28 mouse cellular contexts compared by ENCODE assay signal in the genomic region with DNA sequence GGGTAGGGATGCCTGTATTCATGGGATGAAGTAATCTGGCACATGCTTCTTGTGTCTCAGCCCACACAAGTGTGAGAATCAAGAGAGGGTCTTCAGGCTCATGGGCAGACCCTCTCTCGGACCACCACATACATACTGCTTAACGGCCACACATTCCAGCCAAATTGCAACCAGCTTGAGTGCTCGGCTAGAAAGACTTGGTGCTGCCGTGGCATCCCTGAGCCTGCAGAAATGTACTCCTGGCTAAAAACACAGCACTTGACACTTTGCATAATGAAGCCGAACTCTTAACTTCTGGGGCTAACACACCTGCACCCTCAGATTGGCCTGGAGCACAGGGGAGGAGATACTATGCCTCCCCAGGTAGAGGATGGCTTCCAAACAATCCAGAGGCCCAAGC.
"Had no signal": no experiment of that assay in that cellular context is flagged by ENCODE, and none has a peak within 500 bp of the region (broad histone marks: within the 10 kb centered on the region; RNA-seq: fewer than 3 reads in every experiment).

No protein-coding gene starts in this region.

- H3K9me3 ChIP-seq: embryonic facial prominence, embryonic 12.5 days; embryonic facial prominence, embryonic 13.5 days; embryonic facial prominence, embryonic 15.5 days; forebrain, embryonic 10.5 days; forebrain, embryonic 12.5 days; forebrain, embryonic 13.5 days; forebrain, embryonic 15.5 days; heart, embryonic 10.5 days; heart, embryonic 13.5 days had no signal

- DNase-seq: cerebellum, adult 9-10 months; cerebellum, adult 9-11 months; cerebellum, postnatal 10 days; cerebellum, postnatal 14 days; cerebellum, postnatal 25 days; cerebellum, postnatal 36 days; embryo, embryonic 11 days; gastrocnemius, adult 2 months; gastrocnemius, postnatal 10 days; gastrocnemius, postnatal 14 days; gastrocnemius, postnatal 25 days; gastrocnemius, postnatal 36 days; heart, adult 18-20 months; heart, adult 2 months had no signal

- H3K36me3 ChIP-seq: embryonic facial prominence, embryonic 12.5 days; embryonic facial prominence, embryonic 13.5 days; embryonic facial prominence, embryonic 15.5 days; forebrain, embryonic 10.5 days; forebrain, embryonic 12.5 days; forebrain, embryonic 15.5 days; heart, embryonic 10.5 days; heart, embryonic 12.5 days; heart, embryonic 13.5 days had no signal

- H3K27me3 ChIP-seq: embryonic facial prominence, embryonic 12.5 days; embryonic facial prominence, embryonic 15.5 days; forebrain, embryonic 13.5 days; forebrain, embryonic 15.5 days had no signal

- H3K4me3 ChIP-seq: embryonic facial prominence, embryonic 12.5 days; embryonic facial prominence, embryonic 13.5 days; embryonic facial prominence, embryonic 15.5 days; erythroblast, embryonic 14.5 days; forebrain, embryonic 10.5 days; forebrain, embryonic 12.5 days; forebrain, embryonic 13.5 days; forebrain, embryonic 15.5 days; gastrocnemius, adult 2 months; heart, adult 2 months; heart, embryonic 10.5 days; heart, embryonic 12.5 days; heart, embryonic 13.5 days had no signal

- H3K9ac ChIP-seq: embryonic facial prominence, embryonic 12.5 days; embryonic facial prominence, embryonic 13.5 days; embryonic facial prominence, embryonic 15.5 days; forebrain, embryonic 12.5 days; forebrain, embryonic 13.5 days; forebrain, embryonic 15.5 days; heart, embryonic 12.5 days; heart, embryonic 13.5 days had no signal

- H3K27ac ChIP-seq: embryonic facial prominence, embryonic 12.5 days; embryonic facial prominence, embryonic 13.5 days; embryonic facial prominence, embryonic 15.5 days; forebrain, embryonic 10.5 days; forebrain, embryonic 12.5 days; forebrain, embryonic 13.5 days; forebrain, embryonic 15.5 days; gastrocnemius, adult 2 months; heart, adult 2 months; heart, embryonic 10.5 days; heart, embryonic 13.5 days had no signal

- ATAC-seq: forebrain, embryonic 13.5 days; forebrain, embryonic 14.5 days; forebrain, embryonic 15.5 days; forebrain, embryonic 16.5 days had no signal

- H3K4me1 ChIP-seq: embryonic facial prominence, embryonic 15.5 days; heart, embryonic 12.5 days had no signal

- H3K4me2 ChIP-seq: embryonic facial prominence, embryonic 12.5 days; embryonic facial prominence, embryonic 13.5 days; embryonic facial prominence, embryonic 15.5 days; forebrain, embryonic 12.5 days; forebrain, embryonic 13.5 days; forebrain, embryonic 15.5 days; heart, embryonic 11.5 days; heart, embryonic 12.5 days; heart, embryonic 13.5 days had no signal
